Mouse (Mus musculus): ENCODE measurements around the gene Mmab. TPM values are rescaled to one million over a fixed set of nuclear protein-coding genes. Genes with fewer than 3 reads are reported as not detected.

The Mmab gene
- polyA plus RNA-seq, 2 experiments from 2014 or later: 5.0 to 7.4 TPM

- ATAC-seq: no peak
These were observed 17.1 kb downstream of the Mmab start for GRCm38 (mm10) chr5:114426732-114427131.

GRCm38 (mm10) chr5:114423961-114424360 is 19.9 kb downstream of the Mmab start:
- ATAC-seq: no peak

GRCm38 (mm10) chr5:114422591-114422990 is 21.3 kb downstream of the Mmab start:
- no peak for ATAC-seq

GRCm38 (mm10) chr5:114421561-114422298 is 22.1 kb downstream of the Mmab start:
- no peak for ATAC-seq

- no peak for ATAC-seq
These were observed 25.3 kb downstream of the Mmab start for GRCm38 (mm10) chr5:114418541-114418940.

- no peak for ATAC-seq
These were observed 27.0 kb downstream of the Mmab start for GRCm38 (mm10) chr5:114416855-114417254.

- ATAC-seq: no peak
These were observed 28.3 kb downstream of the Mmab start for GRCm38 (mm10) chr5:114415606-114416005.

GRCm38 (mm10) chr5:114413067-114413735 is 30.7 kb downstream of the Mmab start:
- no peak for ATAC-seq

- no peak for ATAC-seq
These were observed 31.4 kb downstream of the Mmab start for GRCm38 (mm10) chr5:114412361-114412998.

- ATAC-seq: no peak
These were observed 33.4 kb downstream of the Mmab start for GRCm38 (mm10) chr5:114410429-114410828.

- ATAC-seq: no peak
These were observed 35.0 kb downstream of the Mmab start for GRCm38 (mm10) chr5:114408846-114409245.

GRCm38 (mm10) chr5:114407810-114408209 is 36.0 kb downstream of the Mmab start:
- no peak for ATAC-seq

GRCm38 (mm10) chr5:114407269-114407668 is 36.6 kb downstream of the Mmab start:
- ATAC-seq: no peak

- no peak for ATAC-seq
These were observed 37.3 kb downstream of the Mmab start for GRCm38 (mm10) chr5:114406592-114406991.

GRCm38 (mm10) chr5:114393169-114393568 is 50.7 kb downstream of the Mmab start:
- no peak for ATAC-seq

- ATAC-seq: no peak
These were observed 59.4 kb downstream of the Mmab start for GRCm38 (mm10) chr5:114384448-114384847.

GRCm38 (mm10) chr5:114383184-114383904 is 60.5 kb downstream of the Mmab start:
- no peak for ATAC-seq

Other genes starting within 250 kb of the Mmab start
- not detected for gene Foxn4, start 170.3 kb downstream of the Mmab start, polyA plus RNA-seq (2017; shearing (Covaris generic))
- gene Myo1h, start 154.9 kb downstream of the Mmab start, polyA plus RNA-seq (2017; shearing (Covaris generic)): 1 to 10 TPM; 4.3 to 5.7 TPM
- gene Kctd10, start 63.6 kb downstream of the Mmab start, polyA plus RNA-seq (2017; shearing (Covaris generic)): 10 to 100 TPM; 56.6 to 82.2 TPM
- 10 to 100 TPM; 28.8 to 44.7 TPM for gene Ube3b, start 63.5 kb downstream of the Mmab start, polyA plus RNA-seq (2017; shearing (Covaris generic))
- 10 to 100 TPM; 11.2 to 17.5 TPM for gene Mvk, start 209 bp upstream of the Mmab start, polyA plus RNA-seq (2017; shearing (Covaris generic))
- not detected for gene Fam222a, start 124.0 kb upstream of the Mmab start, polyA plus RNA-seq (2017; shearing (Covaris generic))
- gene Trpv4, start 214.4 kb upstream of the Mmab start, polyA plus RNA-seq (2017; shearing (Covaris generic)): 1 to 10 TPM in 1 of 2 experiments, under 1 TPM in 1; 0.13 to 1.4 TPM
- gene Gltp, start 246.9 kb upstream of the Mmab start, polyA plus RNA-seq (2017; shearing (Covaris generic)): 100 to 1,000 TPM; 217 to 251 TPM